Mouse (Mus musculus) thymus, postnatal 25 days (tissue): Measurements from ENCODE around the gene H60b.
"Not testable (repeated sequence)": the region's sequence is repeated elsewhere in the genome, so short reads cannot be mapped to it uniquely, and the experiment has no call there.

Experiments
- DNase-seq: peaks from one replicate; pipeline ENCODE4 v3.0.0; 2022

H60b gene

GRCm38 (mm10) chr10:22165328-22166003 is 7.1 kb downstream of the H60b start:
- DNase-seq, result not testable (repeated sequence)

- not testable (repeated sequence) for DNase-seq
These were observed 7.6 kb downstream of the H60b start for GRCm38 (mm10) chr10:22166025-22166424.

- DNase-seq, result not testable (repeated sequence)
These were observed 8.7 kb downstream of the H60b start for GRCm38 (mm10) chr10:22167061-22167460.

GRCm38 (mm10) chr10:22169116-22169515 is 10.7 kb downstream of the H60b start:
- not testable (repeated sequence) for DNase-seq

- not testable (repeated sequence) for DNase-seq
These were observed 14.3 kb downstream of the H60b start for GRCm38 (mm10) chr10:22172431-22173334.

- DNase-seq, result not testable (repeated sequence)
These were observed 15.2 kb downstream of the H60b start for GRCm38 (mm10) chr10:22173335-22174189.

- not testable (repeated sequence) for DNase-seq
These were observed 15.8 kb downstream of the H60b start for GRCm38 (mm10) chr10:22174190-22174487.

- not testable (repeated sequence) for DNase-seq
These were observed 18.1 kb downstream of the H60b start for GRCm38 (mm10) chr10:22176515-22176914.

- DNase-seq, result not testable (repeated sequence)
These were observed 32.6 kb downstream of the H60b start for GRCm38 (mm10) chr10:22191035-22191434.

- not testable (repeated sequence) for DNase-seq
These were observed 43.0 kb downstream of the H60b start for GRCm38 (mm10) chr10:22201352-22201751.

- DNase-seq, result not testable (repeated sequence)
These were observed 44.6 kb downstream of the H60b start for GRCm38 (mm10) chr10:22202784-22203583.

GRCm38 (mm10) chr10:22206443-22206842 is 48.1 kb downstream of the H60b start:
- DNase-seq, result not testable (repeated sequence)

- peak; percentile 32 for DNase-seq
These were observed 53.8 kb downstream of the H60b start for GRCm38 (mm10) chr10:22212012-22212696.

- not testable (repeated sequence) for DNase-seq
These were observed 65.3 kb downstream of the H60b start for GRCm38 (mm10) chr10:22223474-22224349.

- DNase-seq, result no peak
These were observed 106.7 kb downstream of the H60b start for GRCm38 (mm10) chr10:22265060-22265459.

- DNase-seq, result not testable (repeated sequence)
These were observed 112.7 kb downstream of the H60b start for GRCm38 (mm10) chr10:22270879-22271786.

- DNase-seq, result not testable (repeated sequence)
These were observed 114.7 kb downstream of the H60b start for GRCm38 (mm10) chr10:22272914-22273683.

GRCm38 (mm10) chr10:22273684-22274305 is 115.4 kb downstream of the H60b start:
- DNase-seq, result no peak
